Mouse (Mus musculus) heart, embryonic 16.5 days (tissue): ENCODE data around the gene BC048562. TPM values are rescaled to one million over a fixed set of nuclear protein-coding genes. Genes with fewer than 3 reads are reported as not detected.

ENCODE experiments used
- ATAC-seq: fragments of 200-750 bp; cut with Nextera tagmentation; replicated peaks from 2 replicates; pipeline ENCODE4 v1.8.0; 2017; ENCODE audit warnings: moderate number of reproducible peaks; ENCODE audit not compliant: insufficient read depth, low FRiP score; ENCODE audit errors: extremely low read depth
- H3K27ac ChIP-seq: fragments of 300-500 bp; sonication (generic); 2 replicates; pipeline ENCODE4 v1.5.1; 2014; ENCODE audit warnings: mild to moderate bottlenecking, low read length, control low read depth, moderate library complexity
- H3K27me3 ChIP-seq: fragments of 300-500 bp; sonication (generic); 2 replicates; pipeline ENCODE4 v1.6.1; 2014; ENCODE audit warnings: low read length, mixed read lengths; ENCODE audit not compliant: control insufficient read depth, insufficient read depth
- H3K36me3 ChIP-seq: fragments of 300-500 bp; sonication (generic); 2 replicates; pipeline ENCODE4 v1.6.1; 2014; ENCODE audit not compliant: control insufficient read depth, insufficient read depth
- H3K4me1 ChIP-seq: fragments of 300-500 bp; sonication (generic); 2 replicates; pipeline ENCODE4 v1.6.1; 2014; ENCODE audit warnings: low read length, mixed read lengths; ENCODE audit not compliant: control insufficient read depth, insufficient read depth
- H3K4me2 ChIP-seq: fragments of 300-500 bp; sonication (generic); 2 replicates; pipeline ENCODE4 v1.6.1; 2014; ENCODE audit warnings: low read depth, mild to moderate bottlenecking, control low read depth, low read length
- H3K4me3 ChIP-seq: fragments of 300-500 bp; sonication (generic); 2 replicates; pipeline ENCODE4 v1.5.1; 2014; ENCODE audit warnings: mild to moderate bottlenecking, control low read depth, low read length
- H3K9ac ChIP-seq: fragments of 300-500 bp; sonication (generic); 2 replicates; pipeline ENCODE4 v1.6.1; 2014; ENCODE audit warnings: low read length, control low read depth
- H3K9me3 ChIP-seq: fragments of 300-500 bp; sonication (generic); replicated peaks from 2 replicates; pipeline ENCODE4 v1.6.1; 2016; ENCODE audit warnings: low read length; ENCODE audit not compliant: control insufficient read depth
- WGBS: fragments of 180-500 bp; shearing (Covaris S2); extraction: QIAGEN DNeasy Blood & Tissue Kit; methylation state at CpG from one replicate; pipeline ENCODE4 v1.1.7; 2014; 5-methylcytosine and 5-hydroxymethylcytosine counted together
- polyA plus RNA-seq: library from polyadenylated mRNA; unstranded; fragments of >200 nt; fragmentation: Nextera tagmentation; extraction: Ambion mirVana; gene quantifications from 2 replicates; pipeline ENCODE4 v1.2.1, GENCODE M21; 2015

The BC048562 gene
- not detected in 2 replicates for polyA plus RNA-seq

GRCm38 (mm10) chr9:108436182-108436581 lies at the start of gene BC048562:
TSS of gene BC048562 (plus strand) at chr9:108436482.
- H3K4me3 ChIP-seq = no peak within 1 kb of the TSS
- no peaks in the 10 kb centered on the region for H3K27me3 ChIP-seq
- H3K9me3 ChIP-seq = no peaks in the 10 kb centered on the region; the same call in 1 of the 2 replicates
- H3K4me1 ChIP-seq = peaks cover 12% of the 10 kb centered on the region
- 72% methylated on average over 3 of the region's 3 CpGs for WGBS
- no peak within 1 kb of the TSS for H3K9ac ChIP-seq
- H3K4me2 ChIP-seq = no peak within 1 kb of the TSS
- ATAC-seq = no peak
- H3K36me3 ChIP-seq = no peaks in the 10 kb centered on the region
- no peak within 1 kb of the TSS for H3K27ac ChIP-seq

- 68% methylated on average over 4 of the region's 4 CpGs for WGBS
- Histone ChIP-seq H3K36me3 (peaks cover 56% of the 10 kb centered on the region), H3K9ac (no peak overlapping the region), H3K27me3 (no peaks in the 10 kb centered on the region), H3K9me3 (no peaks in the 10 kb centered on the region), H3K4me2 (no peak overlapping the region), H3K4me1 (no peaks in the 10 kb centered on the region), H3K27ac (no peak overlapping the region), H3K4me3 (no peak overlapping the region)
- no peak for ATAC-seq
These were observed 49.5 kb upstream of the BC048562 start for GRCm38 (mm10) chr9:108386816-108387215.

GRCm38 (mm10) chr9:108388601-108389000 lies 47.7 kb upstream of the BC048562 start:
- H3K4me1 ChIP-seq = no peaks in the 10 kb centered on the region
- H3K4me3 ChIP-seq = no peak overlapping the region
- peaks cover 54% of the 10 kb centered on the region for H3K36me3 ChIP-seq
- 86% methylated on average over 10 of the region's 10 CpGs for WGBS
- ATAC-seq = no peak
- no peaks in the 10 kb centered on the region for H3K27me3 ChIP-seq
- H3K4me2 ChIP-seq = no peak overlapping the region
- H3K9me3 ChIP-seq = no peaks in the 10 kb centered on the region
- H3K27ac ChIP-seq = no peak overlapping the region
- H3K9ac ChIP-seq = no peak overlapping the region

GRCm38 (mm10) chr9:108389220-108389619 lies 47.1 kb upstream of the BC048562 start:
- no peak overlapping the region for H3K4me2 ChIP-seq
- WGBS = 70% methylated on average over 6 of the region's 6 CpGs
- no peak overlapping the region for H3K9ac ChIP-seq
- H3K9me3 ChIP-seq = no peaks in the 10 kb centered on the region
- no peak overlapping the region for H3K27ac ChIP-seq
- ATAC-seq = no peak
- peaks cover 52% of the 10 kb centered on the region for H3K36me3 ChIP-seq
- no peaks in the 10 kb centered on the region for H3K4me1 ChIP-seq
- H3K4me3 ChIP-seq = no peak overlapping the region
- no peaks in the 10 kb centered on the region for H3K27me3 ChIP-seq

- Histone ChIP-seq H3K9me3 (no peaks in the 10 kb centered on the region), H3K4me3 (no peak within 1 kb of the TSS), H3K27me3 (no peaks in the 10 kb centered on the region), H3K36me3 (peaks cover 31% of the 10 kb centered on the region), H3K4me1 (no peaks in the 10 kb centered on the region), H3K27ac (no peak within 1 kb of the TSS), H3K9ac (no peak within 1 kb of the TSS), H3K4me2 (no peak within 1 kb of the TSS)
- ATAC-seq = no peak
- 73% methylated on average over 18 of the region's 18 CpGs for WGBS
These were observed 43.6 kb upstream of the BC048562 start, which contains the start of gene 1700102P08Rik for GRCm38 (mm10) chr9:108392676-108393075. TSS of gene 1700102P08Rik (plus strand) at chr9:108392805.

GRCm38 (mm10) chr9:108394191-108394590 lies 42.1 kb upstream of the BC048562 start:
- no peak overlapping the region for H3K27ac ChIP-seq
- no peak overlapping the region for H3K9ac ChIP-seq
- no peaks in the 10 kb centered on the region for H3K4me1 ChIP-seq
- no peak overlapping the region for H3K4me2 ChIP-seq
- ATAC-seq = no peak
- H3K4me3 ChIP-seq = no peak overlapping the region
- H3K9me3 ChIP-seq = no peaks in the 10 kb centered on the region
- H3K36me3 ChIP-seq = peaks cover 25% of the 10 kb centered on the region
- WGBS = 92% methylated on average over 6 of the region's 6 CpGs
- no peaks in the 10 kb centered on the region for H3K27me3 ChIP-seq

GRCm38 (mm10) chr9:108395427-108395826 lies 40.9 kb upstream of the BC048562 start:
- Histone ChIP-seq H3K9ac (no peak overlapping the region), H3K36me3 (peaks cover 24% of the 10 kb centered on the region), H3K4me2 (no peak overlapping the region), H3K27me3 (no peaks in the 10 kb centered on the region), H3K9me3 (no peaks in the 10 kb centered on the region), H3K27ac (no peak overlapping the region), H3K4me1 (no peaks in the 10 kb centered on the region), H3K4me3 (no peak overlapping the region)
- ATAC-seq = no peak
- WGBS = 92% methylated on average over 1 of the region's 1 CpGs

- H3K27ac ChIP-seq = no peak overlapping the region
- no peaks in the 10 kb centered on the region; the same call in 1 of the 2 replicates for H3K4me1 ChIP-seq
- H3K36me3 ChIP-seq = peaks cover 3% of the 10 kb centered on the region; the same call in 1 of the 2 replicates
- H3K4me3 ChIP-seq = no peak overlapping the region
- no peak overlapping the region for H3K4me2 ChIP-seq
- H3K27me3 ChIP-seq = no peaks in the 10 kb centered on the region
- WGBS = 93% methylated on average over 3 of the region's 3 CpGs
- ATAC-seq = no peak
- no peaks in the 10 kb centered on the region for H3K9me3 ChIP-seq
- no peak overlapping the region for H3K9ac ChIP-seq
These were observed 38.0 kb upstream of the BC048562 start for GRCm38 (mm10) chr9:108398324-108398723.

- ATAC-seq = no peak
- H3K4me1 ChIP-seq = no peaks in the 10 kb centered on the region; the same call in 1 of the 2 replicates
- no peak overlapping the region for H3K4me2 ChIP-seq
- no peaks in the 10 kb centered on the region for H3K36me3 ChIP-seq
- H3K4me3 ChIP-seq = no peak overlapping the region
- H3K27ac ChIP-seq = no peak overlapping the region
- no peak overlapping the region for H3K9ac ChIP-seq
- H3K9me3 ChIP-seq = no peaks in the 10 kb centered on the region
- no peaks in the 10 kb centered on the region for H3K27me3 ChIP-seq
- WGBS = 54% methylated on average over 7 of the region's 7 CpGs
These were observed 34.9 kb upstream of the BC048562 start for GRCm38 (mm10) chr9:108401186-108401960.
